Mouse (Mus musculus): Measurements from ENCODE around the gene Popdc2. TPM values are rescaled to one million over a fixed set of nuclear protein-coding genes. Genes with fewer than 3 reads are reported as not detected.

Popdc2 gene
- polyA plus RNA-seq, 1 experiment, result 3.3 TPM

- Histone ChIP-seq H3K4me3 (ENCODE audit: extremely low read depth, insufficient read depth, insufficient read length) (no peak overlapping the region), H3K27me3 (ENCODE audit: control insufficient read depth, insufficient read depth, low read length) (no peaks in the 10 kb centered on the region), H3K36me3 (ENCODE audit: control insufficient read depth, insufficient read depth, low read length) (peaks cover 27% of the 10 kb centered on the region), H3K4me1 (ENCODE audit: control insufficient read depth, insufficient read depth, insufficient read length) (peaks cover 3% of the 10 kb centered on the region; the same call in 1 of the 2 replicates), H3K27ac (ENCODE audit: insufficient read depth, low read length) (no peak overlapping the region)
- no peak for DNase-seq (ENCODE audit: low read depth in 1 of 2, low spot score in 2 of 2)
- TF ChIP-seq CTCF (IDR thresholded peaks at IDR 0.05; ENCODE audit: extremely low read depth, insufficient read depth, insufficient read length, insufficient replicate concordance) (no peak), POLR2A (IDR thresholded peaks at IDR 0.05; ENCODE audit: low read depth, low read length) (no peak)
- WGBS, result 77% methylated on average over 5 of the region's 5 CpGs
These were observed 7.7 kb upstream of the Popdc2 start for GRCm38 (mm10) chr16:38354185-38354913.

- H3K27ac ChIP-seq (ENCODE audit: insufficient read depth, low read length), result no peak overlapping the region
- no peak for DNase-seq (ENCODE audit: low read depth in 1 of 2, low spot score in 2 of 2)
- H3K4me3 ChIP-seq (ENCODE audit: extremely low read depth, insufficient read depth, insufficient read length), result no peak overlapping the region
- H3K4me1 ChIP-seq (ENCODE audit: control insufficient read depth, insufficient read depth, insufficient read length), result no peaks in the 10 kb centered on the region
- H3K36me3 ChIP-seq (ENCODE audit: control insufficient read depth, insufficient read depth, low read length), result peaks cover 9% of the 10 kb centered on the region; the same call in 1 of the 2 replicates
- 80% methylated on average over 6 of the region's 6 CpGs for WGBS
- no peaks in the 10 kb centered on the region for H3K27me3 ChIP-seq (ENCODE audit: control insufficient read depth, insufficient read depth, low read length)
- TF ChIP-seq CTCF (IDR thresholded peaks at IDR 0.05; ENCODE audit: extremely low read depth, insufficient read depth, insufficient read length, insufficient replicate concordance) (no peak), POLR2A (IDR thresholded peaks at IDR 0.05; ENCODE audit: low read depth, low read length) (no peak)
These were observed 3.7 kb upstream of the Popdc2 start for GRCm38 (mm10) chr16:38358256-38358812.

GRCm38 (mm10) chr16:38359241-38359640, 2.8 kb upstream of the Popdc2 start:
- WGBS, result 97% methylated on average over 2 of the region's 2 CpGs
- DNase-seq (ENCODE audit: low read depth in 1 of 2, low spot score in 2 of 2), result no peak
- no peak overlapping the region for H3K27ac ChIP-seq (ENCODE audit: insufficient read depth, low read length)
- peaks cover 7% of the 10 kb centered on the region; the same call in 1 of the 2 replicates for H3K36me3 ChIP-seq (ENCODE audit: control insufficient read depth, insufficient read depth, low read length)
- no peaks in the 10 kb centered on the region for H3K4me1 ChIP-seq (ENCODE audit: control insufficient read depth, insufficient read depth, insufficient read length)
- H3K27me3 ChIP-seq (ENCODE audit: control insufficient read depth, insufficient read depth, low read length), result no peaks in the 10 kb centered on the region
- TF ChIP-seq CTCF (IDR thresholded peaks at IDR 0.05; ENCODE audit: extremely low read depth, insufficient read depth, insufficient read length, insufficient replicate concordance), result no peak
- no peak for TF ChIP-seq POLR2A (IDR thresholded peaks at IDR 0.05; ENCODE audit: low read depth, low read length)
- H3K4me3 ChIP-seq (ENCODE audit: extremely low read depth, insufficient read depth, insufficient read length), result no peak overlapping the region

DNA sequence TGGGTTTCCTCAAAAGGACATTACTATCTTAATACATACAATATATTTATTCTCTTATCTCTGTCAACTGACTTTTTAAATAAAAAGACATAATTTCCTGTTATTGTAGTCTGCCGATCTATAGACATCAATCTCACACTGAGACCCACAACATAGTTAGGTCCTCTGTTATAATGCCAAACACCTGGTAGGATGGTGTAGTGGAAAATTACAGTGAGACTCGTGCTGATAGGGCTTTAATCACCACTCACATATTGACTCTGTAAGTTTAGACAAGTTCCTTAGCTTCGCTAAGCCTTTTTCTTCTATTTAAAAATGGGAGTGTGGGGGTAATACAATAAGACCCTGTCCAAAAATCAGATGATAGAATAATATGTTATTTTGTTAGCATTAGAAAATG, 2.2 kb upstream of the Popdc2 start:
- Histone ChIP-seq H3K4me1 (ENCODE audit: control insufficient read depth, insufficient read depth, insufficient read length) (no peaks in the 10 kb centered on the region), H3K36me3 (ENCODE audit: control insufficient read depth, insufficient read depth, low read length) (peaks cover 6% of the 10 kb centered on the region; the same call in 1 of the 2 replicates), H3K27me3 (ENCODE audit: control insufficient read depth, insufficient read depth, low read length) (no peaks in the 10 kb centered on the region), H3K27ac (ENCODE audit: insufficient read depth, low read length) (no peak overlapping the region), H3K4me3 (ENCODE audit: extremely low read depth, insufficient read depth, insufficient read length) (no peak overlapping the region)
- no peak for DNase-seq (ENCODE audit: low read depth in 1 of 2, low spot score in 2 of 2)
- 71% methylated on average over 3 of the region's 3 CpGs for WGBS
- TF ChIP-seq CTCF (IDR thresholded peaks at IDR 0.05; ENCODE audit: extremely low read depth, insufficient read depth, insufficient read length, insufficient replicate concordance) (no peak), POLR2A (IDR thresholded peaks at IDR 0.05; ENCODE audit: low read depth, low read length) (no peak)

DNA sequence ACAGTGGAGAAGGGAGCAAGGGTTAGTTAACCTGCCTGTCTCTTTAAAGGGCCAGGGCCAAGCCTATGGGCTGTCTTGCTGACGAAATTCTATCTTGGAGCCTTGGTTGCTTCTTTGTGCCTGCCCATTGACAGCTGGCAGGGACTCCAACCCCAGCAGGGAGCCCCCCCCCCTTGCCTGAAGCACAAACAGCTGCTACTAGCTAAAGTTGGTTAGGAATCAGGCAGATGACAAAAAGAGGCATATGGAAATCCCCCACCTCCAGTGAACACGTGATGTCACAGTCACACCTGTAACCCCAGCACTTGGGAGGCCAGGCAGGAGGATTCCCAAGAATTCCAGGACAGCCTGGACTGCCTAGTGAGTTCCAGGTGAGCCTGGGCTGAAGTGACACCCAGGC, 1.7 kb upstream of the Popdc2 start:
- H3K4me3 ChIP-seq (ENCODE audit: extremely low read depth, insufficient read depth, insufficient read length), result no peak overlapping the region
- H3K27me3 ChIP-seq (ENCODE audit: control insufficient read depth, insufficient read depth, low read length), result no peaks in the 10 kb centered on the region
- DNase-seq (ENCODE audit: low read depth in 1 of 2, low spot score in 2 of 2), result no peak
- H3K27ac ChIP-seq (ENCODE audit: insufficient read depth, low read length), result no peak overlapping the region
- TF ChIP-seq CTCF (IDR thresholded peaks at IDR 0.05; ENCODE audit: extremely low read depth, insufficient read depth, insufficient read length, insufficient replicate concordance) (no peak), POLR2A (IDR thresholded peaks at IDR 0.05; ENCODE audit: low read depth, low read length) (no peak)
- peaks cover 5% of the 10 kb centered on the region; the same call in 1 of the 2 replicates for H3K36me3 ChIP-seq (ENCODE audit: control insufficient read depth, insufficient read depth, low read length)
- H3K4me1 ChIP-seq (ENCODE audit: control insufficient read depth, insufficient read depth, insufficient read length), result no peaks in the 10 kb centered on the region
- 72% methylated on average over 2 of the region's 2 CpGs for WGBS

GRCm38 (mm10) chr16:38362493-38363255, 665 bp downstream of the Popdc2 start:
- no peaks in the 10 kb centered on the region for H3K36me3 ChIP-seq (ENCODE audit: control insufficient read depth, insufficient read depth, low read length)
- 90% methylated on average over 20 of the region's 20 CpGs for WGBS

More at GRCm38 (mm10) chr16:38362493-38363255, 665 bp downstream of the Popdc2 start:
- no peaks in the 10 kb centered on the region for H3K27me3 ChIP-seq (ENCODE audit: control insufficient read depth, insufficient read depth, low read length)
- H3K27ac ChIP-seq (ENCODE audit: insufficient read depth, low read length), result no peak overlapping the region
- DNase-seq (ENCODE audit: low read depth in 1 of 2, low spot score in 2 of 2), result no peak
- no peaks in the 10 kb centered on the region for H3K4me1 ChIP-seq (ENCODE audit: control insufficient read depth, insufficient read depth, insufficient read length)
- H3K4me3 ChIP-seq (ENCODE audit: extremely low read depth, insufficient read depth, insufficient read length), result no peak overlapping the region
- TF ChIP-seq POLR2A (IDR thresholded peaks at IDR 0.05; ENCODE audit: low read depth, low read length), result no peak
- TF ChIP-seq CTCF (IDR thresholded peaks at IDR 0.05; ENCODE audit: extremely low read depth, insufficient read depth, insufficient read length, insufficient replicate concordance), result no peak

All from spleen, adult 2 months (tissue).